Mouse (Mus musculus) c-Kit-positive CD71-negative TER-119-negative erythroid progenitor cells, embryonic 14.5 days (primary cell): ENCODE results near the gene Zdhhc18.

Source experiments
- DNase-seq: peaks from one replicate; pipeline ENCODE4 v3.0.0-alpha.2; 2013; ENCODE audit warnings: low read depth

Gene Zdhhc18

GRCm38 (mm10) chr4:133630326-133630920 lies 19.5 kb downstream of the Zdhhc18 start:
- DNase-seq = no peak

GRCm38 (mm10) chr4:133629191-133629590 lies 20.8 kb downstream of the Zdhhc18 start:
- DNase-seq = no peak

- DNase-seq = no peak
These were observed 21.4 kb downstream of the Zdhhc18 start for GRCm38 (mm10) chr4:133628517-133628916.

DNA sequence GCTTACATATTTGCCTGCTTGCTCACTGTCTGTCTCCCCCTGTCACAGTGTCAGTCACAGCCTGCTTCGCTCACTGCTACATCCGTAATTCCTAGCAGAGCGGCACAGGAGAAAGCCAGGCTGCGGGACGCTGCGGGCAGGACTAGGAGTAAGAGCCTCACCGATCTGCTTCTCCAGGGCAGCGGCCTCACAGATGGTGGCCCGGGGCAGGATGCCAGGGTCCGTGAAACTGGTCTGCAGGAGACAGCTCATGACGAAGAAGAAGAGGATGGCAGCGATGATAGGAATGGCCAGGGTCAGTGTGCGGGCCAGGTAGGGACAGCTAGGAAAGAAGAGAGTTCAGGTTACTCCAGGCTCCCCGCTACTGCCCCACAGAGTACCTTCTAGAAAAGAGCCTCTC lies 22.9 kb downstream of the Zdhhc18 start:
- DNase-seq = no peak

DNA sequence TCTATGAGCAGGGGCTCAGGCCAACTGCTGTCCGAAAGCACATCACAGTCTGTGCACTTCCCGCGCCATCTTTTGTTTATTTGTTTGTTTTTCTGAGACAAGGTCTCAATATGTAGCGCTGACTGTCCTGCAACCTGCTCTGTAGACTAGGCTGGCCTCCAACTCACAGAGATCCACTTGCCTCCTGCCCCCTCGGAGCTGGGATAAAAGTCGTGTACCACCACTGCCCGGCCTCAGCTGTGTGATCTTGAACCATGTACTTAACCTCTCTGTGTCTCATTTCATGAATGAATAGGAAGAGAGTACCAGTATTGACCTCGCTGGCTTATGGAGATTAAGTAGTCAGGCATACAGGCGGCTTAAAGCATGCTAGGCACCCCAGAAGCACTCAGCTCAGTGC lies 23.3 kb downstream of the Zdhhc18 start:
- no peak for DNase-seq

- DNase-seq = no peak
These were observed 23.7 kb downstream of the Zdhhc18 start for GRCm38 (mm10) chr4:133626221-133626620.

- DNase-seq = peak; percentile 44
These were observed 24.3 kb downstream of the Zdhhc18 start for GRCm38 (mm10) chr4:133625621-133626071.

GRCm38 (mm10) chr4:133624830-133625229 lies 25.1 kb downstream of the Zdhhc18 start:
- DNase-seq = no peak

- no peak for DNase-seq
These were observed 27.7 kb downstream of the Zdhhc18 start for GRCm38 (mm10) chr4:133622161-133622695.

- DNase-seq = no peak
These were observed 29.3 kb downstream of the Zdhhc18 start for GRCm38 (mm10) chr4:133620668-133621067.

GRCm38 (mm10) chr4:133619473-133620136 lies 30.3 kb downstream of the Zdhhc18 start:
- no peak for DNase-seq

DNA sequence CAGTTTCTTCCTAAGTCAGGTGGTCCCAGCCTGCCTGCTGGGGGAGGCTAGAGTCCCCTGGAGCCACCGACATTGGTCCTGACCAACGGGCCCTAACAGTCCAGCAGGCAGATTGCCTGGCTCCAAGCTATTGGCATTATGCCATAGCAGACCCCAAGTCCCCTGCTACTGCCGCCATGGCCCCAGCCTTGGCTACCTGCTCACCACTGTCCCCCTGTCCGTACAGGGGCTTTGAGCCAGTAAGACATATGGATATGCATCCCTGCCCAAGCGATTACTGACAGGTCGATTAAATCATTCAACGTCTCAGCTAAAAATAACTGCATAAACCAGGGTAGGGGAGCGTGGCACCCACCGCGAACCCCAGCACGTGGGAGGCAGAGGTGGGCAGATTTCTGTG lies 32.0 kb downstream of the Zdhhc18 start:
- DNase-seq = no peak

DNA sequence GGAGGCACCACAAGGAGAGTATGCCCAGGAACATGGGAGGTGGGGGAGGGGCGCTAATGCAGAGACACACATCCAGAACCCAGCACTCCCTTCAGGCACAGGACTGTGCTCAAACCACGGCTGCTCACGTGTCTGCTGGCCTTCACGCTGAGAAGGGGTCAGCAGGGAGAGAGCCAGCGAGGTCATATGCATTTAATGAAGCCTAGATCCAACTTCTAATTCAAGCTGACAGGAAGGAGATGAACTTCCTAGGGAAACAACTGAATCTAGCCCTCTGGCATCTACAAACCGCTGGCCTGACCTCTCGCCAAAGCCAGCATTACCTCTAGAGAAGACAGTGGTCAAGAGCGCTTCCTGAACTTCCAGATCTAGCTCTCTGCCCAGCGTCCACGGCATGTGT lies 34.5 kb downstream of the Zdhhc18 start:
- DNase-seq = no peak

DNA sequence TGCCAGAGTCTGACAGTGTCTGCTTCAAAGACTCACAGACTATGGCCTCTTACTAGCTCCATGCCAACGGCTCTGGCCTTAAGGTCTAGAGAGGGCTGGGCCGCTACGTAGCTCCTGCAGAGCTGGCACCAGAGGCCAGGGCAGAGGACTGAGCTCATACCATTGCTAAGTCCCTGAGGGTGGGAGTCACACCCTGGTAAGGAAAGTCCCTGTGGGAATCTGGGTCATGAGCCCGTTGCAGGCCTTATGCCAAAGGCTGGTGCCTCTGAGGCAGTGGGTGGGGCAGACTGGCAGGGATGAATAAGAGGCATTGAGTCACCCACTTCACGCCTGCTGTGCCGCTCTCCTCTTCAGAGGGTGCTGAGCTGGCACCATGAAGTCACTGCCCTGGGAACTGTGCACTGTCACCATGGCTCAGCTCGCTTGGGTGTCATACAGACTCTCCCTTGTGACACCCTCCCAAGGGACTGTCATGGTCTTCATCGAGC lies 35.6 kb downstream of the Zdhhc18 start:
- no peak for DNase-seq

DNA sequence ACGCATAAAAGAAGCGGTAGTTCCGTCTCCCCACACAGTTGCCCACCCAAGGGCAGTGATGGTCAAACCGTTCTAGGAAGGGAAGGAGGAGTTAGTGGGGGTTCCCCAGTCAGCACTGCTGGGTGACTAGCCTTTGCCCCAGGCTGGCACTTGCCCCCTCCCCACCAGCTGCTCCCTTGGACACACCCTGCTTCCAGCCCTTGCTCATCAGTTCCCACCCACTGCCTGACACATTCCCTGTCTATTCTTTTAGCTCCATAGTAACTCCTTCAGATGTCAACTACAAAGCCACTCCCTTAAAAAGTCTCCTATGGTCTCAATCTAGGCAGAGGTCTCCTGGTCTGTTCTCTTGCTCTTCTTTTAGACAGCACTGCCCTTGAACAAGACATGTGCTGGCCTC lies 36.1 kb downstream of the Zdhhc18 start:
- DNase-seq = no peak

- DNase-seq = no peak
These were observed 36.9 kb downstream of the Zdhhc18 start for GRCm38 (mm10) chr4:133613026-133613425.

GRCm38 (mm10) chr4:133612416-133612815 lies 37.5 kb downstream of the Zdhhc18 start:
- DNase-seq = no peak

DNA sequence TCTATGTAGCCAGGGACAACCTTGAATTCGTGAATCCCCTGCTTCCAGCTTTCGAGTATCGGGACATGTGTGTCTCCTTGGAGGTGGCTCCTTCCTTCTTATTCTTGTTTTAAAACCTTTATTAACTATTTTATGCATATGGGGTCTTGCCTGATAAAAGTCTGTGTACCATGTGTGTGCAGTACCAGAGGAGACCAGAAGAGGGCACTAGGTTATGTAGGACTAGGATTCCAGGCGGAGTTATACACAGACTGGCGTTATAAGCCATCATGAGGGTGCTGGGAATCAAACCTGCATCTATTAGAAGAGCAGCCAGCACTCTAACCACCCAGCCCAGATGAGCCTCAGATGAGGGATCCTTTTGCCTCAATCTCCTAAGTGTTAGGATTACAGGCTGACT lies 38.1 kb downstream of the Zdhhc18 start:
- no peak for DNase-seq

DNA sequence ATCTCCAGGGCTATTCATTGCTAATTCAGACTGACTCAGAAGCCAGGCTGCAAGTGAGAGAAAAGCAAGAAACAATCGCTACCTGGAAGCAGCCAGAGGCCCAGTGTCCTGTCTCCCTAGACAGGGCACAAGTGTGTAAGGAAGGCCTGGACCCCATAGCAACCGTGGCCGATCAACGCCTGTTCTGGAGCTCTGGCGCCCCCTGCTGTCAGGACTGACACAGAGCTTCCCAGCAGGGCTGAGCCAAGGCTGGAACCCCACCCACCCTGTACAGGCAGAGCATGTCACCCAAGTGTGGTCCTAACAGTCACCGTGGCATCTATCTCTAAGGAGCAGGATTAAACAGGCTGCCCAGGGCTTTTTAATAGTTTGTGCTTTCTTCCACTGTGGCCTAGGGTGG lies 40.2 kb downstream of the Zdhhc18 start:
- DNase-seq = peak; percentile 72

- DNase-seq = no peak
These were observed 42.7 kb downstream of the Zdhhc18 start for GRCm38 (mm10) chr4:133607284-133607683.

GRCm38 (mm10) chr4:133605330-133605729 lies 44.6 kb downstream of the Zdhhc18 start:
- DNase-seq = no peak

DNA sequence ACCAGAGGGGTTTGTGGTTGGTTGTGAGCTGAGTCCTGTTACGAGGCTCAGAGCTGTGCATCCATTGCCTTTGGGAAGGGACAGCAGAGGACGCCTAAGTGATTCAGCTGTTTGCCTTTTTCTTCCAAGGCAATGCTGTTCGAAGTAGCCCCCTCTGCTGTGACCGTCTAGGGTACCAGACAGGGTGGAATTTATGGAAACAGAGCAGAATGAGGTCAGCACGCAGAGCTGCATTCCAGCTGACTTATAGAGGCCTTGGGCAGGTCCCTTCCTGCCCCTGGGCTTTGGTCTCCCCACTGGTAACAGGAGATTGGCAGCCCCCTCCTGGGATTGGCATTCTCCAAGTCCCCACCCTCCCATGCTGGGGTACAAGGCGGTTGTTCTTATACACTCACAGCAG lies 45.1 kb downstream of the Zdhhc18 start:
- DNase-seq = no peak

DNA sequence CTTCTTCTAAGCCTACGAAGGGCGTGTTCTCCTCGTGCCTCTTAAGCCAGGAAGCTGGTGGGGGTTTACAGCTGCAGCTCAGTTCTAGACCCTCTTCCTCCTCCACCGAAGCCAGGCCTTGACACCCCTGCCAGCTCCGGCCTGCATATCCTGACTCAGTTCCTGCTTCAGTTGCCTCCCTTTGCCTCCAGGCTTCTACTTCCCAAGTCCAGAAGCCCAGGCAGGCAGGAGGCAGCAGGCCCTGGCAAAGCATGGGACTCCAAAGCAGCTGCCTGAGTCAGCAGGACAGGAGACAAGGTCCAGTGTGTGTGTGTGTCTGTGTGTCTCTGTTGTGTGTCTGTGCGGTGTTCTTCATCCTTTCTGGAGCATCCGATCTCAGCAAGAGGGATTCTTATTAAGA lies 45.8 kb downstream of the Zdhhc18 start:
- DNase-seq = no peak

DNA sequence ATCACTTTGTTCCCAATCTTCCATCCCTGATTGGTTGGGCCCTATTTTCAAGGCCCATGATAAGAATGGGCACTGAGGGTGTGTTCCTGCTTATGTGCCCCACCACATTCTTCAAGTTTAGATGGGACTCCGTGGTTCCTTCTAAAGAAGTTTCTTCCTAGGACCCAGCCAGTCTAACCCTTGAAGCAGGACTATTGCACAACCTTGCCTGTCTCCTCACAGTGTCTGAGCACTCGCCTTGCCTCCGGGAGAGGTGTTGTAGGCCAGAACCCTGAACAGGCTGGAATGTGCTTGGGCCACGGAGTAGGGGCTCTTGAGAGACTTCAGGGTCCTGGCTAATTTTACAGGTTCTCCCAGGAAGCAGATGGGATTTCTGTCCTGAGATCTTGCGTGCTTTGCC lies 46.9 kb downstream of the Zdhhc18 start:
- no peak for DNase-seq
